Mouse (Mus musculus) thymus, adult 2 months (tissue): Measurements from ENCODE around the gene Slco1a6. TPM values are rescaled to one million over a fixed set of nuclear protein-coding genes. Genes with fewer than 3 reads are reported as not detected.

Source experiments
- DNase-seq: peaks from one replicate; pipeline ENCODE4 v3.0.0; 2021
- H3K27ac ChIP-seq: fragments of 200-500 bp; 2 replicates; pipeline ENCODE4 v1.5.1; 2012; ENCODE audit warnings: low read length, control low read depth; ENCODE audit not compliant: control insufficient read depth, insufficient read depth
- H3K27me3 ChIP-seq: fragments of 200-500 bp; 2 replicates; pipeline ENCODE4 v1.6.1; 2012; ENCODE audit warnings: mild to moderate bottlenecking, low read length, moderate library complexity, mixed read lengths; ENCODE audit not compliant: control insufficient read depth, insufficient read depth
- H3K36me3 ChIP-seq: fragments of 200-500 bp; 2 replicates; pipeline ENCODE4 v1.6.1; 2012; ENCODE audit warnings: mild to moderate bottlenecking, low read length, moderate library complexity; ENCODE audit not compliant: control insufficient read depth, insufficient read depth
- H3K4me1 ChIP-seq: fragments of 200-500 bp; replicated peaks from 2 replicates; pipeline ENCODE4 v1.6.1; 2012; ENCODE audit warnings: low read length; ENCODE audit not compliant: control insufficient read depth, insufficient read depth
- H3K4me3 ChIP-seq: fragments of 200-500 bp; 2 replicates; pipeline ENCODE4 v1.5.1; 2012; ENCODE audit warnings: mild to moderate bottlenecking, low read length, control low read depth, moderate library complexity; ENCODE audit not compliant: control insufficient read depth, insufficient read depth
- CTCF ChIP-seq: fragments of 200-500 bp; IDR thresholded peaks from 2 replicates; pipeline ENCODE4 v1.5.1; 2012; ENCODE audit warnings: mild to moderate bottlenecking, control low read depth, low read length, moderate library complexity, borderline replicate concordance; ENCODE audit not compliant: control insufficient read depth, poor library complexity, insufficient read depth; ENCODE audit errors: extremely low read depth
- POLR2A ChIP-seq: fragments of 200-500 bp; IDR thresholded peaks from 2 replicates; pipeline ENCODE4 v1.6.1; 2012; ENCODE audit warnings: mild to moderate bottlenecking, low read length, control low read depth, moderate library complexity; ENCODE audit not compliant: control insufficient read depth, poor library complexity, insufficient read depth; ENCODE audit errors: extremely low read depth
- WGBS: fragments of 180-500 bp; shearing (Covaris S2); methylation state at CpG from one replicate; pipeline ENCODE4 v1.1.7; 2018; 5-methylcytosine and 5-hydroxymethylcytosine counted together
- polyA plus RNA-seq: library from polyadenylated mRNA; depleted of rRNA; stranded (reverse); fragments of >200 nt; gene quantifications from 2 replicates; pipeline ENCODE4 v1.2.3, GENCODE M21; 2012; rRNA removed

The Slco1a6 gene
- polyA plus RNA-seq, 1 experiment, result not detected

DNA sequence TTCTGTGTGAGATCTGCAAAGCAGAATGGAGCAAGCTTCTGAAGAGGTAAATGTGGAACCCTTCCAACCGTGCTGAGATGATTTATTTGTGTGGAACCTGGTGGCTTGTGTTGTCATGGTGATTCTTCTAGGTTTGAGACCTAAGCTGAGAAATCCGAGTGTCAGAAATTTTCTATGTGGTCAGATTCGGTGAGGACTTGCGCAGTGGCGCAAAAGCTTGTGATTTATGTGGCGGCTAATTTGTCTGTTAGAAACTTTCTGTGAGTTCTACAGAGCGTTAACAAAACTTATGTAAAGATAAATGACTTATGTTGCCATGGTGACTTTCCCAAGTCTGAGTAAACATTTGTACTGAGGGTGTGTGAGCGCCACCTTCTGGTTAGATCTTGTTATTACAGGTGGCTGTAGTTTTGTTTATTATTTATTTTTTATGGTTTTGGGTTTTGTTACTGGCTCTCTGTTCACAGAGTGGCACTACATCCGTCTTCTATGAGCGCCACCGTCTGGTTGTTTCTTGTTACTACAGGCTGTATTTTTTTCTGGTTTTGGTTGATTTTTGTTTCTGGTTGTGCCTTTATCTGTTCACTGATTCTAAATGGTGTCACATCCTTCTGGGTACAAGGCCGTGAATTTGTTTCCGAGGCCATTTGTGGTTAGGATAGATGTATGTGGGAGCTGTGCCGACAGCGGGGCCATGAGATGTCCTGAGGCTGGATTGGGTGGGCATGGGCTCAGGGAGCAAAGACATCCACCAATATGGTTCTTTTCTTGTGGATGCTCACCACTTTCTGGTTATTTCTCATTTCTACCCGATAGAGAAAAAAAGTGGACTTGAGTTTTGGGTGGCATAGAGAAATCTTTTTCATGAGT is 167.8 kb downstream of the Slco1a6 start:
- Histone ChIP-seq H3K4me1 (no peaks in the 10 kb centered on the region), H3K4me3 (no peak overlapping the region), H3K27me3 (no peaks in the 10 kb centered on the region), H3K27ac (no peak overlapping the region), H3K36me3 (no peaks in the 10 kb centered on the region)
- no peak for DNase-seq
- WGBS, result 42% methylated on average over 16 of the region's 16 CpGs
- TF ChIP-seq CTCF, result no peak
- TF ChIP-seq POLR2A, result no peak

DNA sequence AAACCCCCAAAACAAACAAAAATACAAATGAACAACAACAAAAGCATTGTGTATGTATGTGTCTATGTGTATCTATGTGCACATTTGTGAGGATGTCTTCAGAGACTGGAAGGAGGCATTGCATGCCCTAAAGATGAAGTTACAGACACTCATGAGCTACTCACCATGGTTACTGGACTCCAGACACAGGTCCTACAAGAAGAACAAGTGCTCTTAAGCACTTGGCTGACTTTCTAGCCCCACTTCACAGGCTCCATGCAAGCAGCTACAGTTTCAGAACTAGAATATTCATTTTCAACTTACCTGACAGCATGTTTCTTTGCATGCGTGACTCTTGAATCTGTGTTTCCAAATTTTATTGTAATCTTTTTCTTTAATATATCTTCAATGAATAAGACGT is 172.6 kb downstream of the Slco1a6 start:
- Histone ChIP-seq H3K27me3 (no peaks in the 10 kb centered on the region), H3K36me3 (no peaks in the 10 kb centered on the region), H3K27ac (no peak overlapping the region), H3K4me1 (no peaks in the 10 kb centered on the region), H3K4me3 (no peak overlapping the region)
- no peak for TF ChIP-seq POLR2A
- no peak for TF ChIP-seq CTCF
- DNase-seq, result no peak
- WGBS, result 81% methylated on average over 2 of the region's 2 CpGs

Other genes with a start within 250 kb of the Slco1a6 start
- not detected in 2 replicates for gene Gm6614, start 197.1 kb downstream of the Slco1a6 start, polyA plus RNA-seq
- gene Iapp, start 89.9 kb upstream of the Slco1a6 start, polyA plus RNA-seq, result 4.0 and 6.6 TPM in 2 replicates
- 0.15 and 0.27 TPM in 2 replicates for gene Slco1a5, start 114.5 kb upstream of the Slco1a6 start, polyA plus RNA-seq
- 6.3 TPM in 2 replicates for gene Pyroxd1, start 137.1 kb upstream of the Slco1a6 start, polyA plus RNA-seq
- 23.6 and 24.2 TPM in 2 replicates for gene Recql, start 178.6 kb upstream of the Slco1a6 start, polyA plus RNA-seq
- 8.9 and 9.4 TPM in 2 replicates for gene Golt1b, start 178.7 kb upstream of the Slco1a6 start, polyA plus RNA-seq
- 1.1 and 2.0 TPM in 2 replicates for gene Spx, start 204.9 kb upstream of the Slco1a6 start, polyA plus RNA-seq